Mouse (Mus musculus): ENCODE measurements around the gene Iqgap2.

The Iqgap2 gene

DNA sequence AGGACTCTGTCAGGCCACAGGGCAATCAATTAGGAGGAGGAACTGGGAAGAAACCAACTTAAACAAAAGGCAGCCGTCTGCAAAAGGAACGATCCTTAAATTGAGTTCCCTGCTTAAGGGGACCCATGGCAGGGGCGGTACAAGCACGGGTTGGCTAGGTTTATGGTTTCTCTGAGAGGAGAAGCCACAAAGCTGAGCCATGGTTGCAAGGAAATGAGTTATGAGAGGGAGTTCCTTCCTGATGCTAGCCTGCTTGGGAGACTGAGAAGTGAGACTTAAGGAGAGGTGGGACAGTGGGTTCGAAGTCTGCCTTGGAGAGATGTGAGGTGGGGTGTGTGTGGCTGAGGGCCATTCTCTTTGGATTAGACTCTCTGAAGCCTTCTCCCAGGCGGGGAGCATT lies 193.8 kb downstream of the Iqgap2 start:
- no peak for DNase-seq

DNA sequence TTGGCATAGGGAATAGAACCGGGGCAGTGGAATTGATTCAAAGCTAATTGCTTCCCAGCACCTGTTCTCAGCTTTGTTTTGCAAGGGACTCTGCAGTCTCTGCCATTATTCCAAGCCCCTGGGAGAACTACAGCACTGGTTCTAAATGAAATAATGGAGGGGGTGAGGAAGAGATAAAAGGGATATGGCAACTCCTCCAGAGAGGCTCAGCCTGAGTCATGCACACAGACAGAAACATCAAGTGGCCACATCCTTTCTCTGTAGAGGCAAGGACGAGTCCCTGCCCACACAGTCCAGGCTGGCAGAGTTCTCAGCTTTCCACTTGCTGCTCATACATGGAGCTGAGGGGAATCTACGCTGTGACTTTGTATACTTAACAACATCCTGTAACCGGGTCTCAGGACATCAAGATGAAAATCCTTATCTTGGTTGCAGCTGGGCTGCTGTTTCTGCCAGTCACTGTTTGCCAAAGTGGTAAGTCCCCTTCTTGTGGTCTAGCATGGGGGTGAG lies 195.0 kb downstream of the Iqgap2 start, which contains the start of gene F2rl2:
Gene F2rl2, plus strand, starts transcription at position 200 of the 510 bp plus-strand sequence.
- DNase-seq, result no peak

DNA sequence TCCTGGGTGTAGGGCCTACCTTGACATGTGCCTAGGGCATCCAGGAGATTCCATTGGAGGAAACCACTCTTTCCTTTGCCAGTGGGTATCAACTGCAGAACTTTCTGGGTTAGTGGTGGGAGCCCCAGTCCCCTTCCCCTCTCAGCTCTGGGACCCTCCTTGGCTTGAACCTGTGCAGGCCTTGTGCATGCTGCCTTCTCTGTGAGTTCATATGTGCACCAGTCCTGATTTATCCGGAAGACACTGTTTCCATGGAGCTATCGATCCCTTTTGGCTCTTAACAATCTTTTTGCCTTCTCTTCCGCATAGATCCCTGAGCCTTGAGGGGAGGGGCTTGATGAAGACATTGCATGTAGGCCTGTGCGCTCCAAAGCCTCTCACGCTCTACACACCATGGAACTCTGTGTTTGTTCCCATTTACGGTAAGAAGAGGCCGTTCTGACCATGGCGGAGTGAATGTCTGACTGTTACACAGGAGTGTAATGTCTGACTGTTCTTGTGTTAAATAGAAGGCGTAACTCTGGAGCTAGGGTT lies 195.5 kb downstream of the Iqgap2 start:
- DNase-seq, result no peak

DNA sequence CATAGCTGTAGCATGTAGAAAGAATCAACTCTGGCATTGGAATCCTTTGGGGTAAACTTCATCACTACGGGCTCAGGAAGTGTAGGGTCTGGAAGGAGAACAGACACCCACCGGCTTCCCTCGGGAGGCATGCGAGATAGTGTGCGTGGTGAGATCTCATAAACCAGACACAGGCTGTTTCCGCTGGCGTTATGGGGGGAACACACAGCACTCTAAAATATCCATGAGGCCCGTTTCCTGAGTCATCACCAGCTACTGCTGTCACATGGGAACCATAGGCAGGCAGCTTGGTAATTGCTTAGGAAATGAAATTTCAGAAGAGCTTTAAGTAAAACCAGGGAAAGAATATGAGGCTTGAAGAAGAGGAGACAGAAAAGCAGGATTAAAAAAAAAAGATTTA lies 199.5 kb downstream of the Iqgap2 start:
- DNase-seq, result no peak

DNA sequence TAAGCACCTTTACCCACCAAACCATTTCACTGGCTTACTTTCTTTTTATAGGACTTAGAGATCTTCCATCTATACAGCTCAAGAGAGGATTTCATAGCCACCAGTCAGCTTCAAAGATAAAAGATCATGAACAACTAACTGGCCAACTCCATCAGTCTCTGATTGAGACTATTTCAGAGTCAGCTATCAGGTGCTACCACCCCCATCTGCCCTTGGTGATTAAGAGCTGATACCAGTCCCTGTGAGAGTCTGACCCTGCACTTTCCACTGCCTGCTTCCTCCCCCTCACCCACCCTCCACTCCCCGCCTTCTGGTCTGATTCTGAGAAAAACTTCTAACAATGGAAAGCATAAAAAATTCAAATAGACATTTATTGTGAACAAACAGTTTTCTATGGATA lies 203.1 kb downstream of the Iqgap2 start:
- DNase-seq, result no peak

DNA sequence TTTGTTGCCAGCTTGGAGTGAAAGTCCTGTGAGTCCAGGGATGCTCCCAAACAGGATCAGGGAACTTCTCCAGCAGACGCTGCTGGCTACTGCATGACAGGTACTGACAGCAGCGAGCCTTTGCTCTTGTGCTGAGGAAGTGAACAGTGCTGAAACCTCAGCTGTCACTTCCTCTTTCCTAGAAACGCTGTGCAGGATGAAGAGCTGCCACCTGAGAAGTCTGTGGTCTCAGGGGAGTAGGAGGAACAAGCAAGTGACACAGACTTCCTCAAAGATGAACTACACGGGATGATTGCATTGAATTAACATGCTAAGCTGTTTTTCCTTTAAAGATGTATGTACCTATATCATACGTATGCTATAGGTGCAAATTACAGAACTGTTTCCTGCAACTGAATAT lies 206.0 kb downstream of the Iqgap2 start:
- DNase-seq, result peak; percentile 16

DNA sequence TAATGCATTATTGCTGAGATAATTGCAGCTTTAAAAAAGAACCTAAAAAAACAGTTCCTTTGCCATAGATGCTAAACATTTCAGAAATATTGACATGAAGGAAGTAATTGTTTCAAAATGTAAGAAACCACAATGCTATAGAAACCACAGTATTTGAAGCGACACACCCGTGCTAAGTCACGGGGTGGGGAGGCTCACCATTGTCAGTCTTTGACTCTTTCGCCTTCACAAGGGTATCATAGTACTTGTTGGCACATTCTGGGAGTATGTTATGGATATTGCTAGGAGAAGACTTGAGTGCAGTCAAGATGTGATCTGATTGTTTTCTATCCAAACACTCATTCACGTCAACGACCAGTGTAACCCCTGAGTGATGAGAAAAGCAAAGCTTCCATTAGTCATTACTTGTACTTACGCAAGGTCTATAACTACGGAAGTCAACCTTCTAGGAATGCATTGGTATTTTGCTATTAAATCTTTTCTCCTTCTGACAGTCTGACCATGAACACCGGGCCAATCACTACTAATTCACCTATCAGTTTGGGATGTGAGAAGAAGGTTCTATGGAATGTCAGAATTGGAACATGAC lies 207.0 kb downstream of the Iqgap2 start:
- DNase-seq, result no peak

DNA sequence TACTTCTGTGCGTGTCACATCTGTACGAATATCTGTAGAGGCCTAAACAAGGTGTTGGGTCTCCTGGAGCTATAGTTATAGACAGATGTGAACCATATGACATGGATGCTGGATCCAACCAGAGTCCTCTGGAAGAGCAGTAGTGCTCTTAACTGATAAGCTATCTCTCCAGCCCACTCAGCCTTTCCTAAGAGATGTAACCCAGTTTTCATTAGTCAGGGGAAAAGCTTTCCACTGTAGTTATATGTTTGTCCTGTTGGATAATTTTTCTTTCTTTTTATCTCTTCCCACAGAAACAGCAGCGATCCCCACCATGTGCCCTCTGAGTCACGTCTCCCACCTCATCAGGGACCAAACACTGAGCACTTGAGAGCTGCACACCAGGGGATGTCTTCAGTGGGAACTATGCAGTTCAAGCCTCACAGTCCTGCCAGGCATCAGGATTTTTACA lies 212.2 kb downstream of the Iqgap2 start:
- no peak for DNase-seq

DNA sequence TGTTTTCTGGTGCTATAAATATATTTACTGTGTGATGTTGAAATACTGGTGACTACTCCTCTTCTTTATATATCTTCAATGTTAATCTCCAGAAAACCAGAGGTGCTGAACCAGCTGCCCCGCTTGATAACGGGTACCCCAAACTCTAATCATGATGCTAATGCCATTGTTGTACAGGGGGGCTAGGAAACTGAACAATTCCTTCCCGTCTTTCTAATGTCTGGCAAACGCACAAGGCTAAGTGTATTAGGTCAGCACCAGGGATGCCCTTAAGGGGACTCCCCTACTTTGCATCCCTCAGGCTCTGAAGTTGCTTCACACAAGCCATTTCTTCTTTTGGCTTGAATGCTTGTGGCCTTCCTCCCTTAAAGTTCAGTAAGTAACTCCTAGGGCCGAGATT lies 212.6 kb downstream of the Iqgap2 start:
- DNase-seq, result no peak

DNA sequence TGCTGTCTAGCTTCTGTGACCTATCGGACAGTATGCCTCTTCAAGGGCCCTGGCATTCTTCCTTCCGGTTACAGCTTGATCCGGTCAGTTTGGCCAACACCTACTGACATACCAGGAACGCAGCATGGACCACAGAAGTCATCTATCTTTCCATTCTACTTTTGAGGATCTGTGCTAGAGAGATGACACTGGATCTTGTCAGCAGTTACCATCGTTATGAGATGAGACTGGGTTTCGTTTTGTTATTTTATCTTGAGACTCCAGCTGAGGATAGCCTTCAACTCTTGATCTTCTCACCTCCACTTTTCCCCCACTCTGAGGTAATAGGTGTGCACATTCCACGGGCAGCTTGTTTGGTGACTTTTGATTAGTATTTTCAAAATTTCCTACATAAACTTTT lies 219.3 kb downstream of the Iqgap2 start:
- DNase-seq, result no peak

DNA sequence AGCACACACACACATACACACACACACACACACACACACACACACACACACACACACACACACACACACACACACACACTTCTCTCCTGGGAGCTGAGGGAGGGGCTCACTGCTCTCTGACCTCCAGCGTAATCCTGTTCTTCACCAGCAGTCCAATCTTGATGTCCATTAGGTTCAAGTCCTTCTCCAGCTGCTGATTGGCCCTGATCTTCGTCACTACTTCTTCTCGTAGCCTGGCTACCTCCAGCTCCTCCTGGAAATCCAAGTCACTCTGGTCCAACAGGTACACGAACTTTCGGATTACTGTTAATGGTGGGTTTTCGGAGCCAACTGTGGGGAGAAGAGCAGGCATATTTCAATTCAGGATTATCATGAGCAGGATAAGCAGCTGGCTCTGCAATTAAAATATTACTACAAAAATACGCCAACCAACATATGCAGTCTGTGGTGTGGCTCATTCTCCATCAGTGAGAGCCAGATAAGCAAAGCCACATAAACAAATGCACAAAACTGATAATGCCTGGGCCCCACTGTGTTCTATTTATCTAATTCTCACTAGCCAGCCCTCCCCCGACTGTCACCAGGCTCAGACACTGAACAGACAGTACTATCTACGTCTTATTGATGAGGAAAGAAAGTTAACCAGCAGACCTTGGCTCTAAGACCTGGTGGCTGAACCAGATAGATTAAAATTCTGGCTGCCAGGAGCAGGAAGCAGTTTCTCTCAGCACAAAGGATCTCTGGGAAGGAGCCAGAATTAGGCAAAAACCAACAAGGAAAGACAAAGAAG lies 220.4 kb downstream of the Iqgap2 start:
- no peak for DNase-seq

DNA sequence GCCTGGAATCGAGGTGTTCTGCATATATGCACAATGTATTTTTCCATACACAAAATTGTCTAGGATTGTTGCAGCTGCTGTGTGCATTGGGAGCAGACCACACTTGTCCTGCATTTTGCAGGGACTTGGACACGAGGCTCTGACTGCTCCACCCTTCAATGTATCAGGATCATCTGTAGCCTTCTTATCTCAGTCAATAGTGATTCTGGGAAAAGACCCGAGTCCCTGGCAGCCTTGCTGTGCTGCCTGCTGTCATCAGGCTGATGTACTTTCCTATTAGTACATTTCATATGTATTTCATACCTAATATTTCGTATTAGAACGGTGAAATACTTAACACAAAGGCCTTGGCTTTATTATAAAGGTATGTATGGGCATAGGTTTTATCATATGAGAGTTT lies 221.2 kb downstream of the Iqgap2 start:
- no peak for DNase-seq

DNA sequence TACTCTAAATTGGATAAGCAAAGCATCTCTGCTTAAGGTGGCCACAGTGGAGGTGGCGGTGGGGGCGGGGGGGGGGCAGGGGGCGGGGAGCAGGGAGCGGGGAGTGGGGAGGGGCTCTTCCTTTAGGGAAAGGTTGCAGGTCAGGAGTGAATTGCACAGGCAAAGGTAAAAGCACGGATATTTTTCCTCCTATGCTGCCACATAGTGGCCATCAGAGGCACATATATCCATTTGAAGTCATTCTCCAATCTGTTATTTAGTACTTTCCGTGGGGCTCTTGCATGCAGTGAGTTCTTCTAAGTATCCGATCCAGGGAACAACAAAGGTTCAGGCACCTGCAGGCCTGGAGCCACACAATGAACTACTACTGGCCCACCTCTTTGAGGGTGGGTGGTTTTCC lies 224.5 kb downstream of the Iqgap2 start:
- peak; percentile 29 for DNase-seq

DNA sequence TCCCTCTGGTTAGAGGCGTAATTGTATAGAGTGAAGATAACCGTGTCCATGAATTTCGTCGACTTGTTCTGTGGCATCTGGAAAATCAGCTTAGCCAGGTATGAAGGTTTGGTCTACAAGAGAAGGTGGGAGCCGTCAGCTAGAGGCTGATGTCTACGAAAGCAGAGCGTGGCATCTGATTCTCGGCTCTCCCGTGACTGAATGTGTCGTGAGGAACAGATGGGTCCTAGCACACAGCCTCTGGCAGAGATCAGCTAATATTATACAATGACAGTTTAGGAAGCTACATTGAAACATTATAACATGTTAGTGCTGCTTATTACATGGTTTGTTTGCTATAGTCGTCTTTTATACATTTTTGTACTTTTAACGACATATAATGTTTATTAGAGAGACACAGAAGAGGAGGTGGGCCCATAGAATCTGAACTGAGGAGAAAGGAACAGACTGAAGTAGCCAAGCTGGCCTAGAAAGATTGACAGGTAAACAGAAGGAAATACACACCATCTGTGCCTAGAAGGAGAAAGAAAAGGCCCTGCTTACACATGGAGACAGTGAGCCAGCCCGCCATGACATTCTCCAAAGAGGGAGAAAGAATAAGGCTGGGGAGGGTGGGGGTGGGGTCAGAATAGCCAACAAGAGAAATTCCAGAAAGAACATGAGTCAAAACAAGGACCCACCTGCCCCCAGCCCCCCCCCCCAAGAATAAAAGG lies 225.9 kb downstream of the Iqgap2 start:
- no peak for DNase-seq

DNA sequence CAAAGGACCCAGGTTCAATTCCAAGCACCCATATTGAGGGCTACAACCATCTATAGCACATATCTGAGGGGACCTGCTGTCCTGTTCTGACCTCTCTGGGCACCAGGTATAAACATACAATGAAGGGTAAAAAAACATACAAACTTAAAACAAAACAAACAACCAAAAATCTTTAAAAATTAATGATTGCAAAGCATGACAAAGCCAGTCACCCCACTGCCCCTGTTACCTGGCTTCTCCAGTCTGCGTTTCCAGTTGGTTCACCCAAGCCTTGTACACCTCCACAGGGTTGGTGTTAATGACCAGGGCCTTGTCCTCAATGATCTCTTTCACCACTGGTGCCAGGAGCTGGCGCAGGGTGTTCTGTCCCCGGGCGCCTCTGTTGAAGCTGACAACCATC lies 227.9 kb downstream of the Iqgap2 start:
- no peak for DNase-seq

DNA sequence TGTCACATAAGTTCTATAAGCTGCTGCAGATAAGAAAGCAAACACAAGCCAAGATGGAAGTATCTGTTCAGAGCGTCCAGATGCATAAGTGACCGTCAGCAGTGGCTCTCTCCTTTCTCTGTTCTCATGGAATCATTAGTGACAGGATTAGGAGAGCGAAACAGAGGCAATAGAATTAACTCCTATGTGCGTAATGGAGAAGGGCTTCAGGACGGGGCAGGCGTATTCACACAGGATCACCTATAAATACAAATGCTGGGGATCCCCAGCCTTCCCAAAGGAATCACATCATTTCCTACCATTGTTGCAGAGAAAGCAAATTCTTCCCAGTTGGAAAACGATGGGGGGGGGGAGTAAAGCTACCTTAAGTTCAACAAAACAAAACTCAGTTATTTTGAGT lies 232.3 kb downstream of the Iqgap2 start:
- no peak for DNase-seq

DNA sequence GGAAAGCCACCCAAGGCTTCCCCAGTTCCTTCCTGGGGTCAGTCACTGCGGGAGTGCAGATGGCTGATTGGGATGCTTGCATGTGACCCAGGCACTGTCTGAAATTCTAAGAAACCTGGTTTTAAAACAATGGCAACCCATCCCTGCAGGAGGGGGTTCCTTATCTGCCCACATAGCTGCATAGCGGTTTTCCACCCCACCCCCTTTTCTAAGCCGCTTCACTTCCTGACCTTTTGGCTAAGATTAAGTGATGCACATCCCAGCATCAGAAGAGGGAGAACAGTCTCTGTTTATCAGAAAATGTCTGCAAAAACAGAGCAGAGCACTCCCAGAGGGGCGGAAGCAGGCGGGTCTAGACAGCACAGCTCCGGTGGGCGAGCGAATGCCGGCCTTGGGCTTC lies 234.6 kb downstream of the Iqgap2 start:
- no peak for DNase-seq

DNA sequence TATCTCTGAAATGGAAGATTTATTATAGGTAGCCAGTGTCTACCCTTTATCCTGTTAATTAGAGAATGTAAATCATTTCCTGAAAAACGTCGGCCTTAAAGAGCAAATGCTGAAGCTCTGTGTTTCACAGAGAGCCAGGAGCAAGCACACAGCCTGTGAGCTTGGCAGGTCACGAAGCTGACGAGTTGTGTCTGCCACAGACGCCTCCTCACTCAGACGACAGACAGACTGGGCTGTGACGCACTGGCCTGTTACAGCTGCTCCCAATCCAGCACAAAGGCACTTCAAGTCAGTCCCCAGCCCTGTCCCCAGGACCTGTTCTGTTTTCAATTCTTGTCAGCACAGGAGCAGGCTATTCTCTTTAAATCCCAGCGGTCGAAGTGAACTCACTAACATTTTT lies 236.4 kb downstream of the Iqgap2 start:
- DNase-seq, result peak; percentile 49

DNA sequence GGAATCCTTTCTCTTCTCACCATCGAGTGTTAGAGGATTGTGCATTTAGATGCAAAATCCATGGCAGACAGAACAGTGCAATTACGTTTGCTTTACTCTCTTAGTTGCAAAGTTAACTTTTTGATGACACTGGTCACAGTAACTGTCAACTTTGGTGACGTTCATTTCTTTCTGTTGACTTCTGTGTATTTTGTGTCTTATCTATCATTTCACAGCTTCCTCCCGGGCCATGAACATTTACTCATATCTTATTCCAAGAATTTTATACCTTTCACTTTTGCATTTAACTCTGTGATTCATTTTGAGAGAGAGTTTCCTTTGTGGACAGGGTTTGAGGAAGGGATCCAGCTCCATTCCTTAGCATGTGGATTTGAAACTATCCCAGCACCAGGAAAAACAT lies 238.0 kb downstream of the Iqgap2 start:
- no peak for DNase-seq

DNA sequence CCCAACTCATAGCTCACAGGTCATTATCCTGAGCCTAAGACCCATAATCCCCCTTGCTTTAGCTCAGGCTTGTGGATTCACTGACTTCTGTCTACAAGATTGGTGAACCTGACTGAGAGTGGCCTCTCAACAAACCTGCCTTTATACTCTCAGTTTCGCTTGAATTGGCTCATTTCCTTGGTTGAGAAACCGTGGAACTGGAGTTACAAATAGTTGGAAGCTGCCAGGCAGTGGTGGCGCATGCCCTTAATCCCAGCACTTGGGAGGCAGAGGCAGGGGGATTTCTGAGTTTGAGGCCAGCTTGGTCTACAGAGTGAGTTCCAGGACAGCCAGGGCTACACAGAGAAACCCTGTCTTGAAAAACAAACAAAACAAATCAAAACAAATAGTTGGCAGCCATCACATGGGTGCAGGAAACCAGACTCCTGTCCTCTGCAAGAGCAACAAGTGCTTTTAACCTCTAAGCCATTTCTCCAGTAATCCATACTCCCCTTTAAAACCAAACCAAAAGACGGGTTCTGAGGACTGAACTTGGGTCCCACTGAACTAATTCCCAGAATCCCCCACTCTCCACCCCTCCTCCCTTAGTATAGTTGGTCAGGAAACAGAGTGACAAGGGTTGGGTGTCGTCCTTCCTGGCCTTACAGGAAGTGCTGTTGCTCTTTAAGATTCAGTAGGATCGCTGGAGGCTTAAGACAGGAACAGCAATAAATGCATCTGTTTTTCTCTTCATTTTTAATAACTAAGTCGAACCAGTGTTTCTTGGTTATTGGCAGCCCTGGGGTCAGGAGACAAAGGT lies 239.7 kb downstream of the Iqgap2 start:
- DNase-seq, result no peak

DNA sequence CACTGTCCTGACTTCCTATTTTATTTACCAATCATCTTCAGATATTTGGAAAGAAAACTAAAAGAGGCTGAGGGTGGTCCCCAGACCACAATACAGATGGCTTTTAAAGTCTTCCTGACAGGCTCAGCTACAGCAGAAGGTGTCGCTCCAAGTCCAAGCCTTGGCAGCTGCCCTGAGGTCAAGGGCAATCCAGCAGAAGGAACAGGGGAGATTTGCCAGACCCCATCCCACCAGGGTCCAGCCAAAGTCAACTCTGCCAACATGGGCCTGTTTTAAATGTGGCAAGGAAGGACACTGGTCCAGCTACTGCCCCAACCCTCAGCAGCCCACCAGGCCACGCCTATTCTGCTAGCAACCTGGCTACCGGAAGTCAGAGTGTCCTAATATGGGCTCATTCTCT lies 241.8 kb downstream of the Iqgap2 start:
- DNase-seq, result no peak

DNA sequence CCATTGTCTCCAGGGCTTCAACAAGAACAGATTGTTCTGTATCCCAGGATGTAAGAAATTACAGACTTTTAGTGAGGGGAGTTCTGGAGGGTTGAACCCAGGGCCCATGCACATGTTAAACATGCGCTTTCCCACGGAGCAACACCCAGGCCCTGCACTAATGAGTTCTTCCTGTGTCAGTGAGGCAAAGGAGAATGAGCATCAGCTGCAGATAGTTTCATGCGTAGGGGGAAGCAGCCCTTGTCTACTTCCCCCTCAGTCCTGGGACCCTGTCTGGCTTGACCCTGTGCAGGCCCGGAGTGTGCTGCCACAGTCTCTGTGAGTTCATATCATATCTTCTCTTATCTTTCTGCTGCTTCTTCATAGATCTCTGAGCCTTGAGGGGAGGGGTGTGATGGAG lies 244.5 kb downstream of the Iqgap2 start:
- no peak for DNase-seq

DNA sequence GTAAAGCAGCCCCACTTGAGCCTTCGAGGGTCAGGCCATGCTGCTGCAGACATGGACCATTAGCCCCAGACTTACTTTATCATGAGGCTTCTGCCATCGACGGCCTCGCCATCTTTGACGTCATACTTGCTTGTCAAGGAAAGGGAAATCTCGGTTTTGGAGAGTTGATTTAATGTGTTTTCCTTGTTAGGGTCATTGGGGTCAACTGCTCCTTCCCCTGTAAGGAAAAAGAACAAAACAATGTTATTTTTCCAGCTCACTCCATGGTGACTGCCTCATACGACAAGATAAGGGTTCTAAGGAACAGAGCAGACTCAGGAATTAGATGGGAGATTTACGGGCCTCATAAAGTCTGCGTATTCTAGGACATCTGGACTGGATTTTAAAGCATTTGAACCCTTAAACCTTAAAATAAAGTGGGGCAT lies 245.0 kb downstream of the Iqgap2 start:
- no peak for DNase-seq
